Mouse (Mus musculus) ES-E14 (cell line): ENCODE measurements around the gene Pou6f1.

Experiments
- CHD2 ChIP-seq: IDR thresholded peaks from 2 replicates; pipeline ENCODE4 v1.6.1; 2014; ENCODE audit warnings: mild to moderate bottlenecking, low read depth, low read length, inconsistent platforms
- HCFC1 ChIP-seq: IDR thresholded peaks from 2 replicates; pipeline ENCODE4 v1.6.1; 2012; ENCODE audit warnings: low read length, inconsistent platforms, borderline replicate concordance; ENCODE audit not compliant: insufficient read depth

DNA sequence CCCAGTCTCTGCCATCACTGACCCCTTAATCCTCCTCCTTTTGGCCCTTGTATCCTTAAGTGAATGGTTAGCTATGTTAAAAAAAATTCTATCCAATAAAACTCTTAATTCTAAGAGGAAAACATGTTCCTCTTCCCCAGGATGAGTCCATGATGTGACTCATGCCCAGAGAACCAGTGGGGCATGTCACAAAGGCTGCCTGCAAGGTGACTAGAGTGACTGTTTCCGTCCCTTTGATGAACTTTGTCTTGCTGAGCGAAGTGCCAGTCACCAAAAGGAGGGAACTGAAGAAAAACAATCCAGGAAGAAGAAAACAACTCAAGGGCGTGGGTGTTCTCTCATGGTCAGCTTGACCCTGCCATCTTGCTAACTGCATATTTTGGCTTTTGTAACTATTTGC lies 30.5 kb downstream of the Pou6f1 start:
- no peak for TF ChIP-seq CHD2
- no peak for TF ChIP-seq HCFC1
